Mouse (Mus musculus) lung, embryonic 16.5 days (tissue): ENCODE data around the gene Fam173a. TPM values are rescaled to one million over a fixed set of nuclear protein-coding genes. Genes with fewer than 3 reads are reported as not detected.

ENCODE experiments used
- ATAC-seq: fragments of 200-750 bp; cut with Nextera tagmentation; 2 replicates; pipeline ENCODE4 v1.8.0; 2017; ENCODE audit warnings: low read depth, mild to moderate bottlenecking, moderate library complexity
- H3K27ac ChIP-seq: fragments of 300-500 bp; sonication (generic); 2 replicates; pipeline ENCODE4 v1.5.1; 2014; ENCODE audit warnings: mild to moderate bottlenecking, control low read depth, low read length
- H3K27me3 ChIP-seq: fragments of 300-500 bp; sonication (generic); 2 replicates; pipeline ENCODE4 v1.6.1; 2014; ENCODE audit warnings: low read depth, low read length, mixed read lengths; ENCODE audit not compliant: control insufficient read depth, insufficient read depth
- H3K36me3 ChIP-seq: fragments of 300-500 bp; sonication (generic); 2 replicates; pipeline ENCODE4 v1.6.1; 2014; ENCODE audit warnings: low read length; ENCODE audit not compliant: control insufficient read depth, insufficient read depth
- H3K4me1 ChIP-seq: fragments of 300-500 bp; sonication (generic); replicated peaks from 2 replicates; pipeline ENCODE4 v1.6.1; 2014; ENCODE audit warnings: low read length, mixed read lengths; ENCODE audit not compliant: control insufficient read depth, insufficient read depth
- H3K4me2 ChIP-seq: fragments of 300-500 bp; sonication (generic); 2 replicates; pipeline ENCODE4 v1.6.1; 2014; ENCODE audit warnings: low read depth, low read length, control low read depth
- H3K4me3 ChIP-seq: fragments of 300-500 bp; sonication (generic); 2 replicates; pipeline ENCODE4 v1.5.1; 2014; ENCODE audit warnings: mild to moderate bottlenecking, low read length, control low read depth
- H3K9ac ChIP-seq: fragments of 300-500 bp; sonication (generic); 2 replicates; pipeline ENCODE4 v1.6.1; 2014; ENCODE audit warnings: low read length, control low read depth
- H3K9me3 ChIP-seq: fragments of 300-500 bp; sonication (generic); 2 replicates; pipeline ENCODE4 v1.6.1; 2016; ENCODE audit warnings: low read length; ENCODE audit not compliant: control insufficient read depth
- WGBS: fragments of 180-500 bp; shearing (Covaris S2); extraction: QIAGEN DNeasy Blood & Tissue Kit; methylation state at CpG from one replicate; pipeline ENCODE4 v1.1.7; 2014; 5-methylcytosine and 5-hydroxymethylcytosine counted together
- polyA plus RNA-seq: library from polyadenylated mRNA; unstranded; fragments of >200 nt; fragmentation: Nextera tagmentation; extraction: Ambion mirVana; gene quantifications from 2 replicates; pipeline ENCODE4 v1.2.1, GENCODE M21; 2015

Gene Fam173a
- polyA plus RNA-seq, 1 experiment from 2014 or later: 115 TPM

GRCm38 (mm10) chr17:25823452-25823851, 30.8 kb upstream of the Fam173a start, which contains the start of gene Wdr24:
Wdr24 (plus strand) TSS chr17:25823627.
- H3K9ac ChIP-seq: peak within 1 kb of the TSS; percentile 79
- H3K4me2 ChIP-seq: peak within 1 kb of the TSS; percentile 89
- under 1% methylated on average over 18 of the region's 18 CpGs for WGBS
- no peaks in the 10 kb centered on the region for H3K36me3 ChIP-seq
- H3K27ac ChIP-seq: no peak within 1 kb of the TSS; the same call in 1 of the 2 replicates
- H3K4me3 ChIP-seq: peak within 1 kb of the TSS; percentile 62
- H3K27me3 ChIP-seq: peaks cover 21% of the 10 kb centered on the region
- no peaks in the 10 kb centered on the region for H3K9me3 ChIP-seq
- peak; percentile 74 for ATAC-seq
- peaks cover 19% of the 10 kb centered on the region for H3K4me1 ChIP-seq

GRCm38 (mm10) chr17:25818851-25819780, 26.4 kb upstream of the Fam173a start:
- Histone ChIP-seq H3K4me2 (peak overlapping the region; percentile 13), H3K27ac (no peak overlapping the region), H3K9me3 (no peaks in the 10 kb centered on the region), H3K4me3 (0 out of 2 replicates have a peak overlapping the region, but pooled peaks have one; percentile 5), H3K36me3 (no peaks in the 10 kb centered on the region), H3K9ac (no peak overlapping the region), H3K27me3 (peaks cover 30% of the 10 kb centered on the region), H3K4me1 (peaks cover 4% of the 10 kb centered on the region)
- ATAC-seq: no peak
- whole genome bisulfite sequencing: 7% methylated on average over 46 of the region's 46 CpGs

- H3K4me1 ChIP-seq: no peaks in the 10 kb centered on the region
- no peak overlapping the region for H3K9ac ChIP-seq
- 73% methylated on average over 11 of the region's 11 CpGs for WGBS
- no peak overlapping the region for H3K4me3 ChIP-seq
- no peaks in the 10 kb centered on the region for H3K9me3 ChIP-seq
- H3K27me3 ChIP-seq: peaks cover 30% of the 10 kb centered on the region
- H3K36me3 ChIP-seq: no peaks in the 10 kb centered on the region
- H3K4me2 ChIP-seq: no peak overlapping the region
- no peak for ATAC-seq
- no peak overlapping the region for H3K27ac ChIP-seq
Measured at GRCm38 (mm10) chr17:25817662-25818061, 25.0 kb upstream of the Fam173a start.

GRCm38 (mm10) chr17:25813471-25813870, 20.8 kb upstream of the Fam173a start:
- WGBS: 2% methylated on average over 20 of the region's 20 CpGs
- peak; percentile 53 for ATAC-seq

GRCm38 (mm10) chr17:25810890-25811289, 18.2 kb upstream of the Fam173a start:
- Histone ChIP-seq H3K4me3 (no peak overlapping the region), H3K9me3 (no peaks in the 10 kb centered on the region), H3K27me3 (peaks cover 33% of the 10 kb centered on the region), H3K9ac (no peak overlapping the region), H3K36me3 (no peaks in the 10 kb centered on the region), H3K4me2 (no peak overlapping the region), H3K27ac (no peak overlapping the region), H3K4me1 (peaks cover 3% of the 10 kb centered on the region; the same call in 1 of the 2 replicates)
- no peak for ATAC-seq
- WGBS: 63% methylated on average over 4 of the region's 4 CpGs

More at GRCm38 (mm10) chr17:25813471-25813870, 20.8 kb upstream of the Fam173a start:
- Histone ChIP-seq H3K27me3 (peaks cover 35% of the 10 kb centered on the region), H3K27ac (no peak overlapping the region), H3K9me3 (no peaks in the 10 kb centered on the region), H3K36me3 (no peaks in the 10 kb centered on the region), H3K9ac (no peak overlapping the region), H3K4me2 (no peak overlapping the region), H3K4me3 (no peak overlapping the region), H3K4me1 (peaks cover 3% of the 10 kb centered on the region; the same call in 1 of the 2 replicates)

- Histone ChIP-seq H3K27ac (no peak overlapping the region), H3K4me3 (peak overlapping the region; percentile 68), H3K9me3 (no peaks in the 10 kb centered on the region), H3K27me3 (peaks cover 33% of the 10 kb centered on the region), H3K4me1 (peaks cover 3% of the 10 kb centered on the region; the same call in 1 of the 2 replicates), H3K36me3 (no peaks in the 10 kb centered on the region), H3K4me2 (peak overlapping the region; percentile 96), H3K9ac (peak overlapping the region; percentile 62)
- 5% methylated on average over 22 of the region's 25 CpGs for WGBS
- ATAC-seq: peak; percentile 5; the same call in 1 of the 2 replicates
Measured at GRCm38 (mm10) chr17:25809606-25810340, 17.1 kb upstream of the Fam173a start.

GRCm38 (mm10) chr17:25808789-25809605, 16.3 kb upstream of the Fam173a start, which contains the start of gene Fbxl16:
Fbxl16 (plus strand) TSS chr17:25809085.
- peak within 1 kb of the TSS; percentile 68 for H3K4me3 ChIP-seq
- H3K36me3 ChIP-seq: no peaks in the 10 kb centered on the region
- ATAC-seq: peak; percentile 81
- peaks cover 3% of the 10 kb centered on the region; the same call in 1 of the 2 replicates for H3K4me1 ChIP-seq
- no peaks in the 10 kb centered on the region for H3K9me3 ChIP-seq
- under 1% methylated on average over 75 of the region's 100 CpGs for WGBS
- peak within 1 kb of the TSS; percentile 62 for H3K9ac ChIP-seq
- H3K4me2 ChIP-seq: peak within 1 kb of the TSS; percentile 96
- no peak within 1 kb of the TSS for H3K27ac ChIP-seq
- peaks cover 33% of the 10 kb centered on the region for H3K27me3 ChIP-seq

- H3K27ac ChIP-seq: no peak overlapping the region
- H3K4me1 ChIP-seq: peaks cover 3% of the 10 kb centered on the region; the same call in 1 of the 2 replicates
- no peak for ATAC-seq
- H3K9ac ChIP-seq: no peak overlapping the region
- H3K4me2 ChIP-seq: no peak overlapping the region
- no peaks in the 10 kb centered on the region for H3K9me3 ChIP-seq
- peaks cover 33% of the 10 kb centered on the region for H3K27me3 ChIP-seq
- 32% methylated on average over 5 of the region's 5 CpGs for WGBS
- H3K36me3 ChIP-seq: no peaks in the 10 kb centered on the region
- H3K4me3 ChIP-seq: no peak overlapping the region
Measured at GRCm38 (mm10) chr17:25808028-25808427, 15.3 kb upstream of the Fam173a start.
